Mouse (Mus musculus) large intestine, adult 2 months (tissue): Measurements from ENCODE around the gene Kcnq1. TPM values are rescaled to one million over a fixed set of nuclear protein-coding genes. Genes with fewer than 3 reads are reported as not detected.

ENCODE experiments used
- DNase-seq: peaks from one replicate; pipeline ENCODE4 v3.0.0-alpha.2; 2012; ENCODE audit warnings: low read depth, low spot score
- WGBS: fragments of 180-500 bp; shearing (Covaris S2); methylation state at CpG from one replicate; pipeline ENCODE4 v1.1.7; 2018; 5-methylcytosine and 5-hydroxymethylcytosine counted together
- polyA plus RNA-seq: library from polyadenylated mRNA; depleted of rRNA; stranded (reverse); fragments of >200 nt; gene quantifications from 2 replicates; pipeline ENCODE4 v1.2.3, GENCODE M21; 2012

The Kcnq1 gene
- polyA plus RNA-seq, 1 experiment, result 52.6 TPM

DNA sequence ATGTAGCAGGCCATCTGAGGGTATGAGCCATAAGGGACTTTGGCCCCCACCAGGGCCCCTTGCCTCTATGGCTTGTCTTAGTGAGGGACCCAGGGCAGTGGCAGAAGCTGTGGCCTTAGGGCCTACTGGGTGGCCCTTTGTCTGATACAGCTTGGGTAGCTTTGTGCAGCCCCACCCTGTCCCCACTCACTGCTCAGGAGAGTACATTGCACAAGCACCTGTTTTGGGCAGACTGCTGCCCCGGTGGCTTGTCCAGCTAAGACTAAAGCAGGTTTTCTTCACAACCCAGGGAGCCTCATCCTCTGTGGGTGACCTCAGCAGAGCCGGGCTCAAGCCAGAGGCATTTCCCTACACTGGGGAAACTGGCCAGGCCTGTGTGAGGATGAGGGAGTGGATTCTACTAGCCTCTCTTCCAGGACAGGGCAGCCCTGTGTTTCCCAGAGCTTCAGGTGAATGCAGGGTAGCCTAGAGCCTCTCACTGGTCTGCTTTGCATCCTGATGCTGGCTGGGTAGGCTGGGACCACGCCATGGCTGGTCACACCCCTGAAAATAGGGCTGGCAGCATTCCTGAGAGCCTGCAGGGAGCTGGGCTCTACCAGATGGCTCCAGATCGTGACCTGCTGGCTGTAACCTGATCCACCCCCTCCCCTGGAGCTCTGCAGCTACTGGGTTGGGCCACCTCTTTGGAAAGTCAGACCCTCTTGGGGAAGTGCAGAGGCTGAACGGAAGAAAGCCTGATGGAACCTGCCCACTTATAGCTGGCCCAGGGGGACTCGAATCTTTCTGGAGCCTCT is 17.9 kb downstream of the Kcnq1 start:
- WGBS, result 10% methylated on average over 6 of the region's 6 CpGs
- DNase-seq, result no peak

DNA sequence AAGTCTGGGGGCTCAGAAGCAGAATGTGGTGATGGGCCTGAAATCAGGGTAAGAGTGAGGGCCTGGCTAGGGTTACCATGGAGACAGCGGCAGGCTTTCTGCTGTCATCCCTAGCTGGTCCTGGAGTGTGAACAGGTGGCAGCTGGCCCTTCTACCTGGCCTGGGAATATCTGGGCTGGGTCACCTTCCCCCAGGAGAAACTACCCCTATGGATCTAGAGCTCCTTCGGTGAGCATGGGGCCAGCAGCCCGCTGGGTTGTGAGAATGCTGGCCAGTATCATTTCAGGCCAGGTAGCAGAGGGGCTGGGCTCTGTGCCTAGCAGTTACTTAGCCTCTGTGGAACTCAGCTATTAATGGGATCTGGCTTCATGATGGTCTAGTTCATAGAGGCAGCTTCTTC is 18.7 kb downstream of the Kcnq1 start:
- WGBS, result 62% methylated on average over 3 of the region's 3 CpGs
- DNase-seq, result no peak

DNA sequence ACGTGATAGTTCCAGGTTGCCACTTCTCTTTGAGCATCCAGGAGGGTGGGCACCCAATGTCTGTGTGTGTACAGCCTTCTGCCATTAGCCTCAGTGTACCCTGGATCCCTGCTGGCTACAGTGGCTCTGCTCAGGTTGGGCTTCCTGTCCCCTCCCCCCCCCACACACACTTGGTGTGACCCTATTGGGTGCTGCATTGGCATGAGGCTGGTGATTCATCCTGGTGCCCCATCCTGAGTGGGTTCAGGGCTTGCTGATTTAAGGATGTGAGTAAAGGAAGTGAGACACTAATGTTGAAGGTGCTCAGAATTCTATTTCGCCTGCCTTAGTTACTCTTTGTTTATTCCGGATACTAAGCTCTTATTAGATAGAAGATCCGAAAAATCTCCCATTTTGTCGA is 26.7 kb downstream of the Kcnq1 start:
- no peak for DNase-seq
- WGBS, result 76% methylated on average over 5 of the region's 5 CpGs

DNA sequence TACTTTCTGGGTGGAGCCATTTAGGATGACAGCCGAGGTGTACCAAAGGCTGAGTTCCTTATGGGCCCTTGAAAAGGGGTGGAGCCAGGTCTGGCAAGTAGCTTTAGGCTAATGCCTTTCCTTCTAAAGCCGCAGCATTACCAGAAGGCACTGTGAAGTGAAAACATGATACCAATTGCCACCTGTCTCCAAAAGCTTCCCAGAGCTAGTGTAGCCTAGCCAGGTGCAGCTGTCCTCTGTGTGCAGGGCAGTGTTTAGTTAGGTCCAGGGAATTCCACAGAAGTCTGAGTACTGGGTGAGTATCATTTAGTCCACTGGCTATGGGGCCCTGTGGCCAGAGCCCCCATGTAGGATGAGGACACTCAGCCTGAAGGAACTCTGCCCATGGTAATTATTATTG is 30.0 kb downstream of the Kcnq1 start:
- DNase-seq, result no peak
- WGBS, result 29% methylated on average over 2 of the region's 2 CpGs

DNA sequence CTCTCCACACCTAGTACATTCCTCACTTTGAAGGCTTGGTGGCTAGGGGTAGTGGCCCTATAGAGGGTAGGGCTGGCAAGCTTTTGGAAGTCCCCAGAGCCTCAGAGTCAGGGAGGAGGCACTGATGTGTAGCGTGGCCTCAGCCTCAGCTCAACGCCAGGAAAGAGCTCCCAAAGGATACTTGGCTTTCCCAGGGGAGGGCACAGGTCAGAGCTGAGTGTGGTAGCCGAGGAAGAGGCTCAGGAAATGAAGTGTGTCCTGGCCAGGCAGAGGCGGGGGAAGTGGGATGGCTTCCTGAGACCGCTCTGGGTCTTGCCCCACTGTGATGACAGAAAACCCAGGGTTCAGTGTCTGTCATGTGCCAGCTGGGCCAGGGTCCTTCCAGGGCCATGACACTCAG is 30.4 kb downstream of the Kcnq1 start:
- DNase-seq, result no peak
- 57% methylated on average over 5 of the region's 5 CpGs for WGBS

DNA sequence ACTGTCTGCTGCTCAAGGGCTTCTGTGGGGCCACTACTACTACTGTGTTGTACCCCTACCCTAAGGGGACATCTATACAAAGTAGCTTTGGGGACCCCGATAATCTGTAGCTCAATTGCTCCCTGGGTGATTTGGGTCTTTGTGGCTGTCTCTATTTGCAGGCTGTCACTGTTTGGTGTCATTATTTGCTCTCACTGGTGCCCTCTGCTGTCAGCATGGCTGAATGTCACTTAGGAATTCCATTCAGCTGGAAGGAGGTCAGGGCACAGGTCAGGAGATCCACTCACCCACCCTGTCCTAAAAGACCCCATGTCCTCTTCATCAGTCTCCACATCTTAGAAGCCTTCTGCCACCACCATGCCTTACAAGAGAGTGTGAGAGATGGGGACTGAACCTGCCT is 32.6 kb downstream of the Kcnq1 start:
- WGBS, result 35% methylated on average over 1 of the region's 1 CpGs
- DNase-seq, result no peak

DNA sequence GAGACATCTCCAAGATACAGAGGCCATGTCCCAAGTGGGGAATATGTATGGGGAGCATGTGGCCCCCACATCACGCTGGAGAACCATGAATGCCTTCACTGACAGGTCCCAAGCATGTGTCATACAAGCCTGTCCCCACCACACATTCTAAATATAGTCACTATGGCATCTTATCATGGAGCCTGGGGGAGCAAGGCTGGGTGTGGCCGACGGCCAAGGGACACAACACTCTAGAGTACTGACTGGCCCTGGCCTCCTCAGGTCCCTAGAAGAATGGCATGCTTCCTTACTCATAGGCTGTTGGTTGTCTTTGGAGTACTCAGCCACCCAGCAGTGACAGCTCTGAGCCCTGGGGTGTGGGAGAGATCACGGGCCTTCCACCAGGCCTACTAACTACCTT is 33.8 kb downstream of the Kcnq1 start:
- 68% methylated on average over 4 of the region's 4 CpGs for WGBS
- DNase-seq, result no peak

DNA sequence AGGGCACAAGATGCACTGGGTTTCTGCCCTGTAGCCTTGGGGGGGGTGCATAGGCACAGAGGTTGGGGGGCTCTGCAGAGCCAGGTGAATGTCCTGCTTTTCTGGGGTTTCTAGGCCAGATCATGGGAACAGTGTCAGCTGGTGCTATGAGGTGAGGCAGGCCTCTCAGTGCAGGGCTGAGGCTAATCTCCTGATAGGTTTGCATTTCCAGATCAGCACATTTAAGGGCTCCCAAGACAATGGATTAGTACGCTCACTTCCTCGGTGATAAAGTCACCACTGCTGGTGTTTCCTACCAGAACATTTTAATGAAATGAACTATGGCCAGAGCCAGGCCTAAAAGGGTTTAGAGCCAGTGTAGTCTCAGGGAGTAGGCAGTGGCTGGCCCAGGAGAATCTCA is 36.5 kb downstream of the Kcnq1 start:
- no peak for DNase-seq
- 69% methylated on average over 2 of the region's 2 CpGs for WGBS

DNA sequence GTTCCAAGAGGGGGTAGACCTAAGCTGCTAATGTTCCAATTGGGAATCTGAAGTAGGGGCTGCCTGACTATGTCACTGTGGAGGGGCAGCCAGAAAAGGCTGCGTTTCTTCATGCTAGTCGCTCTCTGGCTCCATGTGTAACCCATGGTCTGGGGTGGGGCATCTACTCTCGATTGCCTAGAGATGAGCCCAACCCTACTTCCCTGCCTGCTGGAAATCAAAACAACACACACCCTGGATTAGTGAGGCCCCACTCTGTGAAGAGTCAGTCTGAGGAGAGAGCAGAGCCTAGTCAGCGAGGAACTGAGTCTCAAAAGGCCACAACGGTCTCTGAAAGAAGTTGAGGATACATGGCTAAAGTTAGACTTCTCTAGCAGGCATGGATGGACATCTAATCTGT is 40.9 kb downstream of the Kcnq1 start:
- 19% methylated on average over 5 of the region's 5 CpGs for WGBS
- DNase-seq, result no peak

DNA sequence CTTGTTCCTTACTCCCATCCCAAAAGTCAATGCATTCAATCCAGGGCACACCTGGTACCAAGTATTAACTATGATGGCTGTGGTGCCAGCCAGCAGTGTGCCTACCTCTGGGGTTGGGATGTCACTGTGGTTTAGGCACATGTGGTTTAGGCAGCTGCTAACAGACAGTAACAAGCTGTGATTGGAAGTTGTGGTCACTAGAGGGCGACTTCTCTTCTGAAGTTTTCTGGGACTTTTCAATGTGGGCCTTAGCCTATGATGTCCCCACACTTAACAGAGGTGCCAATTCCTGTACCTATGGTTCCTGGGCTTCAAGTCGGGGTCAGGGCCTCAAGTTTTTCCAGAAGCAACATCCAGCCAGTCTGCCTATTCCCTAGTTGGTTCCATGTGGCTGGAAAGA is 45.0 kb downstream of the Kcnq1 start:
- DNase-seq, result no peak
- 10% methylated on average over 2 of the region's 2 CpGs for WGBS

DNA sequence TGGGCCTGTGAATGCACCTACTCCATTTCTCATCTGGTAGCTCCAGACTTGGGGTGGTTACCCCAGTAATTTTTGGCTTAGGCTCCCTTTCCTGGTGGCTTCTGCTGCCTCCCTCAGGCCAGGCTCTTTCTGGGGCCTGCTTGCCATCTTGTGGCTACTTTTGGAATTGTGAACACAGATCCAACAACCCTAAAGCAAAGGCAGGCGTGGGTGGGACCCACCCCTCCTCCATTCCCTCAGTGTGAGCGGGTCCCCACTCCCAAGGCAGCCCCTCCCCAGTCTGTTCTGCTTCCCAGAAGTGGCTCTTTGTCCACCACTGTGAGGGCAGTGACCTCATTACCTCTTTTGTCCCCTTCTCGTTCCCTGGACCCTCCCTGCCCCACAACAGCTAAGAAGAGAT is 46.2 kb downstream of the Kcnq1 start:
- WGBS, result 57% methylated on average over 3 of the region's 3 CpGs
- DNase-seq, result no peak

DNA sequence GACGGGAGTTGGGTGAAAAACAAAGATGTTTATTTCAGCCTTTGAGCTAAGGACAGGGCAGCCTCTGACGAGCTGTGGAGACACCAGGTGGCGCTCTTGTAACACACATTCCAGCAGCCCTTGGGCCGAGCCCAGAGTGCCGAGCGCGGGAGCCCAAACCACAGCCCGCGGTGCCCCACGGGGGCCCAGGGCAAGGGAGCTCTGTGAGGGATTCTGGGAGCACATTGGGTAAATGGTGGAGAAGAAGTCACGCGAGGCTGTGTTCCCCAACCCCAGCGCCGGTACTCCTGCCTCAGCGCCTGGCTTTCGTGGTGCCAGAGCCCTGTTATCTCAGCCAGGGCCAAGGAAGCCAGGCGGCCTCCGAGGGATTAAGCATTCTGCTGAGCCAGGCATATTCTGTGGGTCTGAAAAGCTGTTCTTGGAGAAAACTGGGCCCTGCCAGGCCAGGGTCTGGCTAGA is 47.8 kb downstream of the Kcnq1 start:
- WGBS, result 31% methylated on average over 18 of the region's 18 CpGs
- peak; percentile 46 for DNase-seq

DNA sequence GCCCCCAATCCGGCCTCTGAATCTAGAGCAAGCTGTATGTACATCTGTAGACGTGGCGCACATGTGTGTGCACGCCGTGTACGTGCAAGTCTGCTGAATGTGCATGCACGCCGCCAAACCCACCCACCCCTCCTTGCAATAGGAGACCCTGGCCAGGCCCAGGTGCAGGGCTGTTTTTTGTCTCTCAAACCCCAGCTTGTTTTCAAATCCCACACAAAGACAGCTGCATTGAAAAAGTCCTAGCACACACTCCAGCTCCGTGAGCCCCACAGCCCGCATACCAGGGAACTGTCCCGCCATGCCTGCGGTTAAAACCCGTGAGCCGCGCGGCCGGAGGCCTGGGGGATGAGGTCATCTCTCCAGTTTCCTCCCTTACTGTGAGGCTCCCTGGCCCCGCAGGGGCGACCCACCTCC is 48.3 kb downstream of the Kcnq1 start:
- 59% methylated on average over 19 of the region's 19 CpGs for whole genome bisulfite sequencing
- no peak for DNase-seq

DNA sequence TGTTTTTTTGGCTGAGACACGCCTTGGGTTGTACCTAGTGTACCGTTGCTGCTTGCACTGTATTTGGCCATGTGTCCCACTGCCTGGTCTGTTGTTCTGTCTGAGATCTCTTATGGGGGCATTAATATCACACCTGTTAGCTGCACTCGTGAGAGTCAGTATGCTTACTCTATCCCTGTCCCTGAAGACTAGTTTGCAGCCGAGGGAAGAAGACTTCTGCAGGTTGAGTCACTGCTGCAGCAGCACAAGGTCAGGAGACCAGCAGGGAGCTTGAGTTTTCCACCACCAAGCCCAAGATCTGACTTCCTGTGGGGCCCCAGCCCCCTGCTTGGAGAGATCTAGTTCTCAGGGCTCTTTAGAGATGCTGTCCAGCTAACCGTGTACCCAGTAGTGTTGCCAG is 49.1 kb downstream of the Kcnq1 start:
- WGBS, result 54% methylated on average over 5 of the region's 5 CpGs
- no peak for DNase-seq

DNA sequence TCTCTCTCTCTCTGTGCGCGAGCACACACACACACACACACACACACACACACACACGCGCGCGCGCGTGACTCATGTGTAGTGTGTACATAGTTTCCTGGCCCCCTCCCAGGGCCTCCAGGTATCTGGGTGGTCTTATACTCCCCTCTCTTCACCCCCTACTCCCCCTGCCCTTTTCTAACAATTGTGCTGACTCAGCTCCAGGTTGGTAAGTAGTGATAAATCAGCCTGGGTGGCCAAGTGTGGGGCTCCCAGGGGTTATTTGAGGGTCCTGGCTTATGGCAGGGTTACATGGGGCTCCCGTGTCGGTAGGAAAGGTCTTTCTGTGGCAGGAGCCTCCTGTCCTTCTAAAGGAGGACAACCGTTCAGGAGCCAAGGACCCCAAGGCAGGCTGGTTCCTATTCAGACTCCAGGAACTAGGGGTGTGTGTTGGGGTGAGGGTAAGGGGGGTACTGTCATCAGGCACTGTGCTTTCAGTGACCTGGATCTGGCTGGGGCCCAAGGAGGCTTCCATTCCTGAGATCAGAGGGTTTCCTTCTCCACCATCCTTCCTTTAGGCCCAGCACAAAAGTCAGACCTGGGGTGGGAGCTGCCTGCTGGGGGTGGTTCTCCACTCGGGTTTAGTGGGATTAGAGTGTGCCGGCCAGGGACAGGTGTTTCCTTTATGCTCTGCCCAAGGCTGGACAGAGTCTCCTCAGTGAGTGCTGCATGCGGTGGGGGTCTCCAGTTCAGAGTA is 52.7 kb downstream of the Kcnq1 start:
- no peak for DNase-seq
- 84% methylated on average over 14 of the region's 14 CpGs for WGBS

DNA sequence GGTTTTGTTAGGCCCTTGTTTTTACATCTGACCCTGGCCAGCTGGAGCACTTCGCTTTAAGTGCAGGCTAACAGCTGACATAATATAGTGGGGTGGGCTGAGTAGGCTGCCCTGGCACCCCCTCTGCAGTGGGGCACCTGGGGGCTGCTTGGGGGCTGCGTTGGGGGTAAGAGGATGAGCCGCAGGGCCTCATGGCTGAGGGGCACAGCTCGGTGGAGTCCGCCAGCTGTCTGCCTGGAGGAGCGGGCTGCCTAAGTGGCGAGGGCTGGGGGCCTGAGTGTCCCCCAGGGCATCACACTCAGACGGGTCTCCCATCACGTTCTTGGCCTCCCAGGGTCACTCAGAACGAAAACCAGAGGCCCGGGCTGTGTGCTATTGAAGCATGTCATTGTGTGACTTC is 53.3 kb downstream of the Kcnq1 start:
- WGBS, result 85% methylated on average over 11 of the region's 11 CpGs
- DNase-seq, result no peak

DNA sequence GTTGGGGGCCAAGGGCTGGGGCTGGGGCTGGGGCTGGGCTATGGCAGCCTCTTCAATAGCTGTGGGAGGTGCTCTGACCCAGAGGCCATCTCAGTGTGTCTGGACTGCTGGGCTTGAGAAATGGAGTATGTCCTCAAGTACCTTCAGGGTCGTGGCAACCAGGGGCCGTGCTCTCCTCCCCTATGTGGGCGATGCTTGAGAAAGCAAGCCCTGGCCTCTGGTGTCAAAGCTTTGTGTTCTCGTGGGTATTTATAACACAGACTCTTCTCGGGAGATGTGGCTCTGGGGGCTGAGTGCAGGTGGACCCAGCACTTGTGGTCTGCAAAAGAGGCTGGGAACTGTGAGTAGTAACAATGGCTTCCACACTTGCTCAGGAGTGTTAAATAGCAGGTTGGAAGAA is 53.9 kb downstream of the Kcnq1 start:
- 72% methylated on average over 5 of the region's 5 CpGs for WGBS
- DNase-seq, result no peak

DNA sequence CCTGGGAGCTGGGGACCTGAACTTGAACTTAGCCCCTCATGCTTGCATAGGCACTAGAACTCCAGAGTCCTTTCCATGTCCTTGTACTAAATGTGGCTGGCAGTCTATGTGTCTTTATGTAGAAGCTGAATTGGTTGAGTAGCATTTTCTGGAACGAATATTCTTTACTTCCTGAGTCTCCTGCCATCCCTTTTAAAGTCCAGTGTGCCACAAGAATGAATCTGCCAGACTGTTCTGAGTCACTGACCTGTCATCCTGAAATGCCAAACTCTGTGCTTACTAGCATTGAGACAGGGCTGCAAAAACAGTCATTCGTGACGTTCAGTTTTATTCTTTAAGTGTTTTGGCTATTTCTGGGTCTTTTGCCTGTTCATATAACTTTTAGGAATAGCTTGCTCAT is 55.9 kb downstream of the Kcnq1 start:
- DNase-seq, result no peak
- 42% methylated on average over 3 of the region's 3 CpGs for WGBS

DNA sequence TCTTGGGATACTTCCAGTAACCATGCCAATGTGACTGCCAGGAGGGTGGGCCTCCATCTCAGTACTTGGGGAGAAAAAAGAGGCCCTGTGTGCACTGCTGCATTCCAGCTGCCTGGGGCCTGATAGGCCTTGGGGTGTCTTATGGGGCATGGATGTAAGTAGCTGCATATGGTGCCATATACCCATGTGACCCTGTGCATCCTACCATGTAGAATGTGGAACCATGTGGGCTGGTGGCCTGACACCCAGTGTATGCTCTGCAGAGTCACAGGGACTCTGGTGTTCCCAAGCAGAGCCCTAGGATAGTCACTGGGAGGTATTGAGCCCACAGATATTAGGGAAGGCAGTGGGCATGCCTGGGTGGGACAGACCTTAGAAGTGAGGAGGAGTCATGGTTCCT is 57.9 kb downstream of the Kcnq1 start:
- no peak for DNase-seq

DNA sequence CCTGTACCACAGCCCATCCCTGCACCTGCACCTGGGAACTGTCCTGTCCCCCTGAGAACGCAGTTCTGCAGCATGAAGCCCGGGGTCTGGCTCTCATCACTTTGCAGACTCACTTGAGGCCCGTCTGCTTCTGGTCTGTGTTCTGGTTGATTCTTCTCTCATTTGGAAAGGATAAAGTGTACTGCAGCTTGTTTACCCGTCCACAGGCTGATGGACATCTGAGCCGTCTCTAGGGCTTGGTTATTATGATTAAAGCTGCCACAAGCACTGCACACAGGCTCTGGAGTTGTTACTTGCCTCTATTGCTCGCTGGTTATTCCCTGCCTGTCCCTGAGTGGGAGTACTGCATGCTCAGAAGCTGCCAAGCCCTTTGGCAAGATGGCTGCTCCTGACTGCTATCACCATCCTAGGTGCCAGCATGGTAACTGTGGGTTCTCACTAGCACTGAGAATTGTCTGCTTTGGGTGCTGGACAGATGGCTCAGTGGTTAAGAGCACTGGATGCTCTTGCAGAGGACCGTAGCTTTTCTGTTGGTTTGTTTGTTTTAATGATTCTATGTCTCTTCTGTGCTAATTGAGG is 59.6 kb downstream of the Kcnq1 start:
- 58% methylated on average over 7 of the region's 7 CpGs for whole genome bisulfite sequencing
- no peak for DNase-seq

DNA sequence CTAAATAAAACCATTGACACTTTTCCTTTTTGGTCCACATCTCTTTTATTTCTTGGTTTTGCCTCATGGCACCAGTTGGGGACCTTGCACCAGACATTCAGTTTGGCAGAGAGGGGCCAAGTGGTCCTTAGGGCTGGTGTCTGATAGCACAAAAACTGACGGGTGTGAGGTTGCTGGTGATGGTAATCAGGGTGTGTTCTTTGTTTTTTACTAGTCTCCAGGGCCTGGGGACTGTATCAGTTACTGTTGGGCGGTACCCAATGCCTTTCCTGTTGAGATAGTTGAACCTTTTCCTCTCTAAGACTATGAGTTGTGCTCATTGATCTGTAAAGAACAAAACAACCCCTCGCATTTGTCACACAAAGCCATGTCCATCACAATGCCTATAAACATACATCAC is 61.1 kb downstream of the Kcnq1 start:
- DNase-seq, result no peak
- 76% methylated on average over 3 of the region's 3 CpGs for WGBS
